ENCODE assay signal across 18 mouse cellular contexts in genomic region chr12:107667836-107668235, GRCm38 (mm10).
"Had no signal": no experiment of that assay in that cellular context is flagged by ENCODE, and none has a peak within 500 bp of the region (broad histone marks: within the 10 kb centered on the region; RNA-seq: fewer than 3 reads in every experiment).

No protein-coding gene starts in this region.

- DNase-seq: lung, adult 18-20 months; lung, embryonic 14.5 days; lung, postnatal 10 days; lung, postnatal 4 days; midbrain, embryonic 14.5 days; retina, postnatal 1 day; right cerebral cortex, adult 18-20 months; right cerebral cortex, postnatal 25 days; right cerebral cortex, postnatal 4 days; spleen, adult 18-20 months; thymus, adult 18-20 months; thymus, postnatal 14 days; thymus, postnatal 36 days had no signal

- H3K27ac ChIP-seq: midbrain, embryonic 10.5 days; midbrain, embryonic 12.5 days; neural tube, embryonic 13.5 days; neural tube, embryonic 15.5 days had no signal

- H3K4me3 ChIP-seq: midbrain, embryonic 10.5 days; midbrain, embryonic 12.5 days; myocyte; neural tube, embryonic 13.5 days; neural tube, embryonic 15.5 days had no signal
